Mouse (Mus musculus): ENCODE measurements around the gene Rwdd2a.

DNA sequence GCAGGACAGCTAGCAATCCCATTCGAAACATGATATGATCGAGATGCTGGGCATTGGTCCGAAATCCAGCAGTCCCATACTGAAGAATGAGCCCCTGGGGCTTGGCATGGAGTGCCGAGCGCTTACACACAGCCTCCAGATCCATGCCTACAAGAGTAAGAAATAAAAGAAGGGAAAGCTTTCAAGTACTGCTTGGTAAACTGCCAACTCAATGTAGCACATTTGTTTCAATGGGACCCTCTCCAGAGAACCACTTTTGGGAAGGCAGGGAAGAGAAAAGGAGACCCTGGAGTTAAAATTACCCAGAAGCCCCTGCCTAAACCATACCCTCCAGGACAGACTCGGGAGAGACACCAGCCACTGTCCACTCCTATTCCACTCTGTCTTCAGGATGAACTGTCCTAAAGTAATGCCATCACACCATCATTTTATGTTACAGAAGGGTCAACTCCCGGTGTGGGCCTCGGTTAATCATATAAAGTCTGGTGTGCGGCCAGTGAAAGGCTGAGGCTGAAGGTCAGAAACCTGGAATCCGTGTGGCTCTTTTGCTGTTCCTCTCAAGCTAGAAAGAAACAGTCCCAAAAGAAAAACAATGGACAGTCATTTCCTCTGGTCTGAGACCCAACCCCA, 1.4 kb upstream of the Rwdd2a start:
- TF ChIP-seq POLR2A (IDR thresholded peaks at IDR 0.05; ENCODE audit: insufficient read depth, low read depth, low read length): no peak
- TF ChIP-seq CTCF (IDR thresholded peaks at IDR 0.05; ENCODE audit: insufficient read depth, low read depth, low read length): no peak
